In the genomic region with DNA sequence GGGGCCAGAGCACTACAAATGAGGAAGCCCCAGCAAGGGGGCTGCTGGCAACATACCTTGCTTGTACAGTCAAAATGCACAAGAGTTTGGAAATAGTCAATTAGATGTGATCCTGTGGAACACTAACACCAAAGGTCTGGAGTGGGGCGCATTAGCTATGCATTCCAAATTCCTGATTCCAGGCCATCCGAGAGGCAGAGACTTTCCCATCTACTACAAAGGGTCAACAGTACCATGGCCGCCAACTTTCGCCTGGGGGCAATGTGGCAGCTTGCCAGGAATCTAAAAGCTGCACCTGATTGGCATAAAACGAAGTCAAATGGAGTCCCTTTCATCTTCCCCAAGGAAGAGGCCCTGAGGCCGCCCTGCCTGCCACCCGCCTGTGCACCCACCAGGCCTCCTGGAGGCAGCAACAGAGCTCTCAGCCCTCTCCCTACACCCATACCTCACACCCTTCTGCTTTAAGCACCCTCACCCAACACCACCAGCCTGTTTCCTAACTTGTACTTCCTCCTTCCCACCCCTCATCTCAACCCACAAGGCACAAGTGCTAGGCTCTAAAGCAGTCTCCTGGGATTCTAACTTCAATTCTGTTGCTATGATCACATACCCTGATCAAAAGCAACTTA, we compare ENCODE assay signal across 9 mouse cellular contexts. TPM values are rescaled to one million over a fixed set of nuclear protein-coding genes. Genes with fewer than 3 reads are reported as not detected.
DNase-seq lines count a peak whose midpoint lies in the region; ATAC-seq and TF ChIP-seq lines count a peak whose summit lies in the region.
"Had no signal": no experiment of that assay in that cellular context is flagged by ENCODE, and none has a peak within 500 bp of the region (broad histone marks: within the 10 kb centered on the region; RNA-seq: fewer than 3 reads in every experiment).

No protein-coding gene starts in this region.

- no peaks in the 10 kb centered on the region for H3K36me3 ChIP-seq in lung, embryonic 16.5 days (ENCODE audit: control insufficient read depth, insufficient read depth, low read length)
- no peaks in the 10 kb centered on the region for H3K36me3 ChIP-seq in embryonic facial prominence, embryonic 10.5 days (replicated peaks)
- no peaks in the 10 kb centered on the region for H3K36me3 ChIP-seq in hindbrain, postnatal 0 days (ENCODE audit: insufficient read depth, low read length)
- H3K36me3 ChIP-seq in intestine, embryonic 16.5 days (ENCODE audit: control insufficient read depth, insufficient read depth, low read length) = no peaks in the 10 kb centered on the region

- ATAC-seq in lung, embryonic 16.5 days (ENCODE audit: low read depth) = peak; percentile 62
- no peak for ATAC-seq in hindbrain, postnatal 0 days
- ATAC-seq in megakaryocyte, adult 5-6 weeks (ENCODE audit: poor library complexity, severe bottlenecking) = peak; percentile 91
- no peak for ATAC-seq in cerebellum, adult (ENCODE audit: insufficient number of reproducible peaks, low FRiP score, low TSS enrichment)
- no peak for ATAC-seq in intestine, embryonic 16.5 days

- TF ChIP-seq CTCF in lung, adult 2 months (IDR thresholded peaks at IDR 0.05; ENCODE audit: insufficient read depth, low read length) = no peak
- no peak for TF ChIP-seq CTCF in hindbrain, postnatal 0 days (IDR thresholded peaks at IDR 0.05; ENCODE audit: low read depth)

- no peak overlapping the region for H3K9ac ChIP-seq in lung, embryonic 16.5 days (ENCODE audit: low read length)
- no peak overlapping the region for H3K9ac ChIP-seq in hindbrain, postnatal 0 days (replicated peaks; ENCODE audit: low read length)
- H3K9ac ChIP-seq in intestine, embryonic 16.5 days (ENCODE audit: low read depth, low read length) = no peak overlapping the region

- no peak overlapping the region for H3K27ac ChIP-seq in lung, embryonic 16.5 days (ENCODE audit: low read length)
- peak overlapping the region; percentile 49; the same call in 1 of the 2 replicates for H3K27ac ChIP-seq in embryonic facial prominence, embryonic 10.5 days (replicated peaks)
- H3K27ac ChIP-seq in hindbrain, postnatal 0 days = no peak overlapping the region
- no peak overlapping the region for H3K27ac ChIP-seq in intestine, embryonic 16.5 days (ENCODE audit: low read length)

- H3K4me1 ChIP-seq in lung, embryonic 16.5 days (replicated peaks; ENCODE audit: control insufficient read depth, insufficient read depth, low read length) = peaks cover 9% of the 10 kb centered on the region
- no peaks in the 10 kb centered on the region for H3K4me1 ChIP-seq in lung, adult 2 months (ENCODE audit: control insufficient read depth, insufficient read depth, low read length)
- H3K4me1 ChIP-seq in embryonic facial prominence, embryonic 10.5 days = peaks cover 27% of the 10 kb centered on the region
- 0 out of 2 replicates have a peak, but pooled peaks cover 3% of the 10 kb centered on the region for H3K4me1 ChIP-seq in hindbrain, postnatal 0 days (ENCODE audit: insufficient read depth, low read length)
- H3K4me1 ChIP-seq in intestine, embryonic 16.5 days (ENCODE audit: control insufficient read depth, insufficient read depth, low read length) = no peaks in the 10 kb centered on the region

- TF ChIP-seq POLR2A in lung, adult 2 months (IDR thresholded peaks at IDR 0.05; ENCODE audit: borderline replicate concordance, extremely low read depth, low read depth, low read length) = no peak

- WGBS in lung, embryonic 16.5 days = 70% methylated on average over 7 of the region's 7 CpGs
- 73% methylated on average over 7 of the region's 7 CpGs for WGBS in lung, adult 2 months
- 65% methylated on average over 7 of the region's 7 CpGs for WGBS in embryonic facial prominence, embryonic 10.5 days
- WGBS in hindbrain, postnatal 0 days = 35% methylated on average over 7 of the region's 7 CpGs
- WGBS in intestine, embryonic 16.5 days = 76% methylated on average over 7 of the region's 7 CpGs

- no peaks in the 10 kb centered on the region for H3K27me3 ChIP-seq in lung, embryonic 16.5 days (ENCODE audit: control insufficient read depth, insufficient read depth, low read depth, low read length)
- no peaks in the 10 kb centered on the region for H3K27me3 ChIP-seq in embryonic facial prominence, embryonic 10.5 days (replicated peaks; ENCODE audit: low read depth, poor library complexity, severe bottlenecking)
- no peaks in the 10 kb centered on the region for H3K27me3 ChIP-seq in hindbrain, postnatal 0 days (ENCODE audit: insufficient read depth, low read length)
- H3K27me3 ChIP-seq in intestine, embryonic 16.5 days (replicated peaks; ENCODE audit: control insufficient read depth, insufficient read depth, low read length) = no peaks in the 10 kb centered on the region

- no peak overlapping the region for H3K4me2 ChIP-seq in lung, embryonic 16.5 days (ENCODE audit: low read depth, low read length)
- H3K4me2 ChIP-seq in hindbrain, postnatal 0 days (ENCODE audit: low read depth, low read length) = no peak overlapping the region
- no peak overlapping the region for H3K4me2 ChIP-seq in intestine, embryonic 16.5 days (ENCODE audit: low read depth, low read length)

- DNase-seq in lung, adult 2 months = no peak
- peak; percentile 72 for DNase-seq in embryonic facial prominence, embryonic 10.5 days (ENCODE audit: low spot score)
- DNase-seq in hindbrain, postnatal 0 days (ENCODE audit: low spot score) = peak; percentile 11
- no peak for DNase-seq in spleen, adult 12 weeks (ENCODE audit: low spot score)
- DNase-seq: heart, postnatal 36 days had no signal

- no peaks in the 10 kb centered on the region for H3K9me3 ChIP-seq in lung, embryonic 16.5 days (ENCODE audit: control insufficient read depth, low read length)
- no peaks in the 10 kb centered on the region for H3K9me3 ChIP-seq in embryonic facial prominence, embryonic 10.5 days
- H3K9me3 ChIP-seq in hindbrain, postnatal 0 days (ENCODE audit: low read length) = no peaks in the 10 kb centered on the region
- H3K9me3 ChIP-seq in intestine, embryonic 16.5 days (ENCODE audit: control insufficient read depth, low read length) = no peaks in the 10 kb centered on the region

- H3K4me3 ChIP-seq in lung, embryonic 16.5 days (ENCODE audit: low read length) = no peak overlapping the region
- no peak overlapping the region for H3K4me3 ChIP-seq in lung, adult 2 months (replicated peaks; ENCODE audit: extremely low read depth, low read depth, low read length)
- no peak overlapping the region for H3K4me3 ChIP-seq in embryonic facial prominence, embryonic 10.5 days
- H3K4me3 ChIP-seq in hindbrain, postnatal 0 days (ENCODE audit: low read length) = no peak overlapping the region
- H3K4me3 ChIP-seq in intestine, embryonic 16.5 days (ENCODE audit: low read length) = no peak overlapping the region

RNA-seq across cellular contexts. Expression of a gene that starts 30.1 kb away (rescaled TPM):
- 30.2 and 38.9 TPM in 2 replicates for polyA plus RNA-seq in lung, embryonic 16.5 days (2015; fragmentation: Nextera tagmentation; extraction: Ambion mirVana)
- polyA plus RNA-seq in lung, adult 2 months (2012; rRNA removed) = 14.0 and 16.9 TPM in 2 replicates
- polyA plus RNA-seq in embryonic facial prominence, embryonic 10.5 days (2016; fragmentation: Nextera tagmentation; extraction: Ambion mirVana) = 44.6 and 45.0 TPM in 2 replicates
- 20.6 and 28.6 TPM in 2 replicates for total RNA-seq in hindbrain, postnatal 0 days (2014; rRNA removed)
- 25.6 and 27.9 TPM in 2 replicates for polyA plus RNA-seq in hindbrain, postnatal 0 days (2015; fragmentation: Nextera tagmentation; extraction: Ambion mirVana)
- 10.5 and 11.2 TPM in 2 replicates for total RNA-seq in megakaryocyte, adult 5-6 weeks (2015)
- total RNA-seq in megakaryocyte, adult 5-6 weeks (2017) = 7.0 and 10.8 TPM in 2 replicates
- polyA plus RNA-seq in intestine, embryonic 16.5 days (2015; fragmentation: Nextera tagmentation; extraction: Ambion mirVana) = 34.4 and 40.8 TPM in 2 replicates

RNA-seq across cellular contexts. Expression of a gene that starts 49.0 kb away (rescaled TPM):
- 123 and 127 TPM in 2 replicates for polyA plus RNA-seq in lung, embryonic 16.5 days (2015; fragmentation: Nextera tagmentation; extraction: Ambion mirVana)
- 18.2 and 22.4 TPM in 2 replicates for polyA plus RNA-seq in lung, adult 2 months (2012; rRNA removed)
- polyA plus RNA-seq in embryonic facial prominence, embryonic 10.5 days (2016; fragmentation: Nextera tagmentation; extraction: Ambion mirVana) = 215 and 227 TPM in 2 replicates
- 31.2 and 42.5 TPM in 2 replicates for total RNA-seq in hindbrain, postnatal 0 days (2014; rRNA removed)
- 74.0 and 74.6 TPM in 2 replicates for polyA plus RNA-seq in hindbrain, postnatal 0 days (2015; fragmentation: Nextera tagmentation; extraction: Ambion mirVana)
- 22.1 and 24.7 TPM in 2 replicates for total RNA-seq in megakaryocyte, adult 5-6 weeks (2015)
- 46.4 and 46.9 TPM in 2 replicates for total RNA-seq in megakaryocyte, adult 5-6 weeks (2017)
- 112 and 125 TPM in 2 replicates for polyA plus RNA-seq in intestine, embryonic 16.5 days (2015; fragmentation: Nextera tagmentation; extraction: Ambion mirVana)

Comparison
In these comparisons a context has a peak if more than half of its experiments do, and no peak if none do; other contexts are left out.
1. ATAC-seq: peak in lung, embryonic 16.5 days (single experiment) and megakaryocyte, adult 5-6 weeks (single experiment); none in hindbrain, postnatal 0 days (single experiment), cerebellum, adult (single experiment) and intestine, embryonic 16.5 days (single experiment).
2. DNase-seq: peak in embryonic facial prominence, embryonic 10.5 days (single experiment) and hindbrain, postnatal 0 days (single experiment); none in lung, adult 2 months (single experiment) and spleen, adult 12 weeks (single experiment).